Mouse (Mus musculus): ENCODE measurements at regions not wholly inside any gene's neighbourhood (a gene's known extent, or its start where the extent isn't known, plus 50 kb on each side); places are given as distances from the start of the nearest gene placed in this dataset.
A peak's percentile ranks its signal among the peaks of the same experiment; 100 is the strongest.
"Not testable (repeated sequence)": the region's sequence is repeated elsewhere in the genome, so short reads cannot be mapped to it uniquely, and the experiment has no call there.

DNA sequence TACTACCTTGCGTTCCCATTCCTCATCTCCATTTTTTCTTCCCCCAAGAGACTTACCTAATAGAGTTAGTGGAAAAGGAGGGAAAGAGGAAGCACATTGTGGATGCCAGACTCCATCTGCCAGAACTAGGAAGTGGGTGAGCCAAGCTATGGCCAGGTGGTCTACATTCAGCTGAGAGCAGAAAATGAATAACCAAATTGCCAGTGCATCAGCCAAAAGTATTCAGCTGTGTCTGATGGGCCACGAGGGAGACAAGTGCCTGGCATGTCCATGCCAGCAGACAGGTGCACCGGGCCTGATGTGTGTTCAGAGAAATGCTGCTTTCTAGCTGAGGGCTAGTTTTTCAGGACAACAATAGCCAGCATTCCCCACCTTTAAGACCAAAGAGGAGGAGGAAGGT lies 126.4 kb downstream of the Tomm20 start:
- Histone ChIP-seq H3K9me3 (replicated peaks; ENCODE audit: control insufficient read depth, low read length) (no peaks in the 10 kb centered on the region), H3K4me3 (ENCODE audit: low read depth, low read length) (no peak overlapping the region), H3K36me3 (ENCODE audit: control insufficient read depth, insufficient read depth) (no peaks in the 10 kb centered on the region), H3K4me2 (ENCODE audit: low read depth, low read length) (no peak overlapping the region), H3K9ac (ENCODE audit: low read depth, low read length) (no peak overlapping the region), H3K27ac (ENCODE audit: low read length) (no peak overlapping the region), H3K4me1 (ENCODE audit: control insufficient read depth, low read depth, low read length) (peaks cover 3% of the 10 kb centered on the region; the same call in 1 of the 2 replicates), H3K27me3 (ENCODE audit: control insufficient read depth, insufficient read depth, low read depth, low read length) (no peaks in the 10 kb centered on the region)
- 63% methylated on average over 3 of the region's 3 CpGs for whole genome bisulfite sequencing (ENCODE audit: insufficient replicate concordance)
- ATAC-seq (ENCODE audit: low read depth) = no peak

DNA sequence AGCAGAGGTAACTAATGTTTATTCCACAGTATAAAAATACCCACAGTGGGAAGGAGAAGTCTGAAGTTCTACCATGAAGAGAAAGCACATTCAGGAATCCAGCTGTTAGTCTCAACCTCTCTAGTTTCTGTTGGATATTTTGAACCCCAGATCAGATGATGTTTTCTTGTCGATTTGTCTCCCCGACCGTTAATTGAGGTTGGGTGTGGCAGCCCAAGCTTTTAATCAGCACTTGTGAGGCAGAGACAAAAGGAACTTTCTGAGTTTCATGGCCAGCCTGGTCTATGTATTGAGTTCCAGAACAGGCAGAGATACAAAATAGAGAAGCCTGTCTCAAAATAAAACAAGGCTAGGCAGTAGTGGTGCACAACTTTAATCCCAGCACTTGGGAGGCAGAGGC lies 129.5 kb downstream of the Tomm20 start:
- Histone ChIP-seq H3K36me3 (ENCODE audit: control insufficient read depth, insufficient read depth) (peaks cover 3% of the 10 kb centered on the region; the same call in 1 of the 2 replicates), H3K4me3 (ENCODE audit: low read depth, low read length) (no peak overlapping the region), H3K9me3 (replicated peaks; ENCODE audit: control insufficient read depth, low read length) (no peaks in the 10 kb centered on the region; the same call in 1 of the 2 replicates), H3K4me2 (ENCODE audit: low read depth, low read length) (no peak overlapping the region), H3K4me1 (ENCODE audit: control insufficient read depth, low read depth, low read length) (peaks cover 3% of the 10 kb centered on the region; the same call in 1 of the 2 replicates), H3K27ac (ENCODE audit: low read length) (peak overlapping the region; percentile 27; the same call in 1 of the 2 replicates), H3K27me3 (ENCODE audit: control insufficient read depth, insufficient read depth, low read depth, low read length) (no peaks in the 10 kb centered on the region), H3K9ac (ENCODE audit: low read depth, low read length) (no peak overlapping the region)
- 20% methylated on average over 3 of the region's 3 CpGs for WGBS (ENCODE audit: insufficient replicate concordance)
- ATAC-seq (ENCODE audit: low read depth) = 0 out of 2 replicates have a peak, but pooled peaks have one; percentile 13

DNA sequence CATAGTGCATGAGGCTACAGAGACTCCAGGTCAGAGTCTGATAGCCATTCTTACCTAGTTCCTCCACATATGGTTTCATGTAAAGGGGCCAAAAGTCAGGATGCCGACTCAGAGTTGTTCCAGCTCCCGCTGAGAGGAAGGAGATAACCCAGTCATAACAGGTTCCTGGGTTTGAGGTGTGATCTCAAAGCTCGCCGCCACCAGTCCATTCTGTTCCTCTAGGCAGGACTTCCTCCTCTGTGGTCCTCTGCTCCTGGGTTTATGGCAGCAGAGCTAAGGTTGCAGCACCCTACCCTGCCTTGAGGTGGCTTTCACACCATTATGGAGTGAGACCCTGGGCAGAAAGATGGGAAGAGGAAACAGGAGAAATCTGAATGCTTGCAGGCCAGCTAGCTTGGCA lies 131.2 kb downstream of the Tomm20 start:
- WGBS (ENCODE audit: insufficient replicate concordance) = 34% methylated on average over 4 of the region's 4 CpGs
- ATAC-seq (ENCODE audit: low read depth) = no peak
- Histone ChIP-seq H3K27me3 (ENCODE audit: control insufficient read depth, insufficient read depth, low read depth, low read length) (no peaks in the 10 kb centered on the region), H3K27ac (ENCODE audit: low read length) (no peak overlapping the region), H3K4me2 (ENCODE audit: low read depth, low read length) (no peak overlapping the region), H3K9ac (ENCODE audit: low read depth, low read length) (no peak overlapping the region), H3K4me3 (ENCODE audit: low read depth, low read length) (no peak overlapping the region), H3K4me1 (ENCODE audit: control insufficient read depth, low read depth, low read length) (peaks cover 3% of the 10 kb centered on the region; the same call in 1 of the 2 replicates), H3K9me3 (replicated peaks; ENCODE audit: control insufficient read depth, low read length) (no peaks in the 10 kb centered on the region; the same call in 1 of the 2 replicates), H3K36me3 (ENCODE audit: control insufficient read depth, insufficient read depth) (peaks cover 3% of the 10 kb centered on the region; the same call in 1 of the 2 replicates)

DNA sequence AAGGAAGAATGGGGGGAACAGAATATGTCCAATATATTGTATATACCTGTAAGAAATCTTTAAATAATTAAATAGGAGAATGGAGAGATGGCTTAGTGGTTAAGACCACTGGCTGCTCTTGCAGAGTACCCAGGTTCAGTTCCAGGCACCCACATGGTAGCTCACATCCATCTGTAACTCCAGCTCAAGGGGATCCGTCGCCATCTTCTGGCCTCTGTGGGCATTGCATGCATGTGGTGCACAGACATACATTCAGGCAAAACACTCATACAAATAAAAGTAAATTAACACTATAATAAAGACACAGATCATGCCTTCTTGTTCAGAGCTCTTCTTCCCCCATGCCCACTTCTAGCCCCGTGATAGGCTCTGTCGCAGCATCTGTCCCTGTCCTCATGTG lies 132.0 kb downstream of the Tomm20 start:
- no peak for ATAC-seq (ENCODE audit: low read depth)
- WGBS (ENCODE audit: insufficient replicate concordance) = 78% methylated on average over 4 of the region's 4 CpGs

DNA sequence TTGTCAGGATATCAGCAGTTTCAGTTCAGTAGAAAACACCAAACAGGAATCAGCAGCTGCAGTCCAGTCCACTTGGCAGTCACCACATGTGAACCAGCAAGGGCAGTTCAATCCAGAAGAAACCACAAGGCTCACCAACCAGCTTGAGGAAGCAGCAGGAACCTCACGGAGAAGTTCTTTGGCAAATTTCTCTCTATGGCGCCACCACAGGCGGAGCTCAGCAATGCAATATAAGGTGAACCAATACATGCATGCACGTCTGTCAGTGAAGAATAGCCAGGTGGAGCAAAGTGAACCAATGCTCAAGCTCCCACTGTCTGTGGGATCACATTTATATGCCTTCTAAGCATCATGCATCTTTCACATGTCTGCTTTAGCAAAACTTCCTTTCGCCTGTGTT lies 132.9 kb downstream of the Tomm20 start:
- whole genome bisulfite sequencing (ENCODE audit: insufficient replicate concordance) = 74% methylated on average over 5 of the region's 5 CpGs
- H3K4me2 ChIP-seq (ENCODE audit: low read depth, low read length) = no peak overlapping the region
- ATAC-seq (ENCODE audit: low read depth) = no peak
- H3K9me3 ChIP-seq (replicated peaks; ENCODE audit: control insufficient read depth, low read length) = no peaks in the 10 kb centered on the region; the same call in 1 of the 2 replicates
- no peaks in the 10 kb centered on the region for H3K27me3 ChIP-seq (ENCODE audit: control insufficient read depth, insufficient read depth, low read depth, low read length)
- no peak overlapping the region for H3K9ac ChIP-seq (ENCODE audit: low read depth, low read length)
- H3K4me1 ChIP-seq (ENCODE audit: control insufficient read depth, low read depth, low read length) = peaks cover 8% of the 10 kb centered on the region
- H3K27ac ChIP-seq (ENCODE audit: low read length) = no peak overlapping the region
- no peak overlapping the region for H3K4me3 ChIP-seq (ENCODE audit: low read depth, low read length)
- peaks cover 3% of the 10 kb centered on the region; the same call in 1 of the 2 replicates for H3K36me3 ChIP-seq (ENCODE audit: control insufficient read depth, insufficient read depth)

More for the DNA sequence above, 132.0 kb downstream of the Tomm20 start:
- Histone ChIP-seq H3K4me1 (ENCODE audit: control insufficient read depth, low read depth, low read length) (peaks cover 5% of the 10 kb centered on the region), H3K36me3 (ENCODE audit: control insufficient read depth, insufficient read depth) (peaks cover 3% of the 10 kb centered on the region; the same call in 1 of the 2 replicates), H3K27me3 (ENCODE audit: control insufficient read depth, insufficient read depth, low read depth, low read length) (no peaks in the 10 kb centered on the region), H3K4me3 (ENCODE audit: low read depth, low read length) (no peak overlapping the region), H3K9me3 (replicated peaks; ENCODE audit: control insufficient read depth, low read length) (no peaks in the 10 kb centered on the region; the same call in 1 of the 2 replicates), H3K4me2 (ENCODE audit: low read depth, low read length) (no peak overlapping the region), H3K9ac (ENCODE audit: low read depth, low read length) (no peak overlapping the region), H3K27ac (ENCODE audit: low read length) (no peak overlapping the region)

DNA sequence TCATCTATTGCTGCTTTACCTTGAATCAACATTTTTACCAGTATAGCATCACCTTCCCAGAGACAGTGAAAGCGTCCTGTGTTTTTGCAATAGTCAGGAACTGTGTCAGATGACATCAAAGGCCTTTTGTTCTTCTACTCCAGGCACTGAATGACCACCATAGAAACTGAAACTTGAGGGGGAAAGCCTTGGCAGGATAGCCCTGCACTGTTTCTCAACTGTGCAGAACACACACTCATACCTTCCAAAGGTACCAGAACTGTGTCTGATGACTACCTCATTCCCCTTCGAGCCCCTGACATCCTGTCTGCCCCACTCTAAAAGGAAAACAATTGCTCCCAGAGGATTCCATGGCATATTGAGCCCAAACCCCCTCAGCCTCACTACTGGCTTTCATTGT lies 134.3 kb downstream of the Tomm20 start:
- H3K4me1 ChIP-seq (ENCODE audit: control insufficient read depth, low read depth, low read length) = peaks cover 13% of the 10 kb centered on the region
- H3K27me3 ChIP-seq (ENCODE audit: control insufficient read depth, insufficient read depth, low read depth, low read length); H3K4me3 ChIP-seq (ENCODE audit: low read depth, low read length); H3K27ac ChIP-seq (ENCODE audit: low read length); H3K36me3 ChIP-seq (ENCODE audit: control insufficient read depth, insufficient read depth); H3K4me2 ChIP-seq (ENCODE audit: low read depth, low read length); ATAC-seq (ENCODE audit: low read depth); H3K9ac ChIP-seq (ENCODE audit: low read depth, low read length); H3K9me3 ChIP-seq (replicated peaks; ENCODE audit: control insufficient read depth, low read length): not testable (repeated sequence)
- WGBS (ENCODE audit: insufficient replicate concordance) = 58% methylated on average over 2 of the region's 2 CpGs

DNA sequence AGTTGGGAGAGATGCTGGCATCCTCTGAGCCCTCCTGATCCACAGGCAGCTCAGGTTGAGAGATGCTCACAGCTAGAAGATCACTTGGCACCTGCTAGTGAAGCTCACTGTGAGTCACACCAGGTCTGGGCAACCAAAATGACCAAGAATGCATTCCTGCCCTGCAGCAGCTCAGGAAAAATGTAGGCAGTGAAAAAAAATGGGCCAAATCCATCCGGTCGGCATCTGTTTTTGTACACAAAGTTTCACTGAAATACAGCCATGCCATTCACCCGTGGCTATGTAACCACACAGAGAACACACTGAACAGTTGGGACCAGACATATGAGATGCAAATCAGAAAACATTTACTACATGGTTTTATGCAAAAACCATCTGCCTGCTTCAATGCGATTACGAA lies 135.1 kb downstream of the Tomm20 start:
- no peak overlapping the region for H3K4me2 ChIP-seq (ENCODE audit: low read depth, low read length)
- H3K27me3 ChIP-seq (ENCODE audit: control insufficient read depth, insufficient read depth, low read depth, low read length) = no peaks in the 10 kb centered on the region
- WGBS (ENCODE audit: insufficient replicate concordance) = 76% methylated on average over 5 of the region's 5 CpGs
- peaks cover 18% of the 10 kb centered on the region for H3K4me1 ChIP-seq (ENCODE audit: control insufficient read depth, low read depth, low read length)
- H3K36me3 ChIP-seq (ENCODE audit: control insufficient read depth, insufficient read depth) = peaks cover 3% of the 10 kb centered on the region; the same call in 1 of the 2 replicates
- H3K9me3 ChIP-seq (replicated peaks; ENCODE audit: control insufficient read depth, low read length) = no peaks in the 10 kb centered on the region; the same call in 1 of the 2 replicates
- H3K27ac ChIP-seq (ENCODE audit: low read length) = no peak overlapping the region
- no peak overlapping the region for H3K4me3 ChIP-seq (ENCODE audit: low read depth, low read length)
- H3K9ac ChIP-seq (ENCODE audit: low read depth, low read length) = no peak overlapping the region
- ATAC-seq (ENCODE audit: low read depth) = no peak

DNA sequence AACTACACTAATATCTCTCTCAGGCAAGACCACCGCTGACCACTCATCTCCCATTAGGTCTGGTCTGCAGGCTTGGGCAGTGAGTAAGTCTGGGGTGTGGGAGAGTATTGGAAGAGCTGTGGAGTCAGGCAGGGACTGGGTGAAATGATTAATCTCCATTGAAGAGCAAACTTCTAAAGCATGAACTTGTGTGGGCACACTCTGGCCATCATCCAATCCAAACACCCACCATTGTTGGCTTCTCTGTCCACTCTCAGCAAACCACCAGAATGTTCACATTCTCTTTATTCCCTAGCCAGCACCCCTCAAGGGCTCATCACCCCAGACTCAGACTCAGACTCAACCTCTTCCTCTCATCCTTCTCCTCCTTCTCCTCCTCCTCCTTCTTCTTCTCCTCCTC lies 136.3 kb downstream of the Tomm20 start:
- 83% methylated on average over 1 of the region's 1 CpGs for WGBS (ENCODE audit: insufficient replicate concordance)
- Histone ChIP-seq H3K4me1 (ENCODE audit: control insufficient read depth, low read depth, low read length) (peaks cover 22% of the 10 kb centered on the region), H3K9ac (ENCODE audit: low read depth, low read length) (no peak overlapping the region), H3K4me2 (ENCODE audit: low read depth, low read length) (no peak overlapping the region), H3K27ac (ENCODE audit: low read length) (peak overlapping the region; percentile 81), H3K4me3 (ENCODE audit: low read depth, low read length) (no peak overlapping the region), H3K36me3 (ENCODE audit: control insufficient read depth, insufficient read depth) (peaks cover 3% of the 10 kb centered on the region; the same call in 1 of the 2 replicates), H3K27me3 (ENCODE audit: control insufficient read depth, insufficient read depth, low read depth, low read length) (no peaks in the 10 kb centered on the region), H3K9me3 (replicated peaks; ENCODE audit: control insufficient read depth, low read length) (no peaks in the 10 kb centered on the region; the same call in 1 of the 2 replicates)
- 0 out of 2 replicates have a peak, but pooled peaks have one; percentile 6 for ATAC-seq (ENCODE audit: low read depth)

DNA sequence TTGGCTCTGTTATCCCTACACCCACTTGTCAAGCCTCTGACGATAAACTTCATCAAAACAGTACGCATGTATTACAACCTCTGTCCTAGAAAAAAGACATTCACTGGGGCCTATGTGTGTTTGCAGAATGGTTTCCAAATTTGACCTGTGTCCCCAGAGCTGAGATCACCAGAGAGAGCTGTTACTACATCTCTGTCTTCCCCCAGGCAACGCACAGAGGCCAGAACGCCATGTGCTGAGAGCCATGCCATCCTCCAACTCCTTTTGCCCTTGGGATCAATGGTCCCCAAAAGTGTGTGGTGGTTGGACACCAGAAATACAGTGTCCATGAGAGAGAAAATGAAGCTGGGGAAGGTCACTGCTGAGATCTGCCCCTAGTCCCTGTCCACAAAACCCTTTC lies 137.1 kb downstream of the Tomm20 start:
- Histone ChIP-seq H3K4me3 (ENCODE audit: low read depth, low read length) (no peak overlapping the region), H3K4me1 (ENCODE audit: control insufficient read depth, low read depth, low read length) (peaks cover 22% of the 10 kb centered on the region), H3K27ac (ENCODE audit: low read length) (peak overlapping the region; percentile 81), H3K4me2 (ENCODE audit: low read depth, low read length) (no peak overlapping the region), H3K27me3 (ENCODE audit: control insufficient read depth, insufficient read depth, low read depth, low read length) (no peaks in the 10 kb centered on the region), H3K9ac (ENCODE audit: low read depth, low read length) (no peak overlapping the region), H3K9me3 (replicated peaks; ENCODE audit: control insufficient read depth, low read length) (no peaks in the 10 kb centered on the region; the same call in 1 of the 2 replicates), H3K36me3 (ENCODE audit: control insufficient read depth, insufficient read depth) (peaks cover 3% of the 10 kb centered on the region; the same call in 1 of the 2 replicates)
- peak; percentile 62 for ATAC-seq (ENCODE audit: low read depth)
- 56% methylated on average over 4 of the region's 4 CpGs for WGBS (ENCODE audit: insufficient replicate concordance)
